Mouse (Mus musculus): ENCODE measurements around the gene 4930452B06Rik. TPM values are rescaled to one million over a fixed set of nuclear protein-coding genes. Genes with fewer than 3 reads are reported as not detected.

Gene 4930452B06Rik
- 12.0 and 12.9 TPM in 2 replicates for polyA plus RNA-seq (2015; fragmentation: Nextera tagmentation; extraction: Ambion mirVana)

DNA sequence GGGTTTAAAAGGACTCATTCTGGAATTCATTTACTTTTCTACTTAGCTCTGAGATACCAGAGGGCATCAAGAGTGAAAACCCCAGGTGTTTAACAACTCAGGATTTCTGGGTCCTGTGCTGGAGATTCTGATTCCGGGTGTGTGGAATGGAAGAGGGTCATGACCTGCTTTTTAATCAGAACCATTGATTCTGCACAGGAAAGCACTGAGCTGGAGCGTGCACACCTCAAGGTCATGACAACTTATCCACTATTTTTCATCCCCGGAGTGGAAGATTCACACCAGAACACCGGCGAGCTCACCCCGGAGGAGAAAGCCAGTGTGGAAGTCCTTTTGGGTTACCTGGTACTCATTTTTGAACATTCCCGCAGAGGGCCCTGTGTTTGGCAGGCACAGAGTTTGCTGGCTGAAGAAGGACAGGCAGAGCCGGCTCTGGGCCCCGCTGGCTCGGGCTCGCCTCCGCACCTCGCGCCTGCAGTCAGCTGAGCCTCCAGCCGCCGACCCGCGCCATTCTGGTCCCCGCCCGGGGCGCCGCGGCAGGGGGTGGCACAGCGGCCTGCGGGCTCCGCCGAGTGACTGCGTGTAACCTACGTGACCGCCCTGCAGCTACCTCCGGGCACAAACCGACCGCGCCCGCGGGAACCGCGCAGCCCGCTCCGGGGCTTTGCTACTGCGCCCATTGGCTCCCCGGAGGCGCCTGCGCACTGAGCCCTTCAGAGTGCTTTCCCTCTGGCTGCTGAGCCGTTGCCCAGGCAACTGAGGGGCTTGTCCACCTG is at the start of gene 4930452B06Rik:
TSS of gene 4930452B06Rik (minus strand) at position 605 of the 776 bp plus-strand sequence.
- H3K27me3 ChIP-seq (ENCODE audit: control insufficient read depth, insufficient read depth, low read length): no peaks in the 10 kb centered on the region
- ATAC-seq (ENCODE audit: insufficient read depth, low FRiP score): peak; percentile 98

GRCm38 (mm10) chr14:8712674-8713073 is 46.6 kb upstream of the 4930452B06Rik start:
- H3K9me3 ChIP-seq (replicated peaks; ENCODE audit: control insufficient read depth, low read length): no peaks in the 10 kb centered on the region
- no peaks in the 10 kb centered on the region for H3K4me1 ChIP-seq (ENCODE audit: control insufficient read depth, insufficient read depth, low read length)
- no peak overlapping the region for H3K27ac ChIP-seq (ENCODE audit: low read length)
- ATAC-seq (ENCODE audit: insufficient read depth, low FRiP score): no peak
- 90% methylated on average over 4 of the region's 4 CpGs for WGBS
- no peaks in the 10 kb centered on the region for H3K36me3 ChIP-seq (ENCODE audit: control insufficient read depth, insufficient read depth, low read length)
- no peaks in the 10 kb centered on the region for H3K27me3 ChIP-seq (ENCODE audit: control insufficient read depth, insufficient read depth, low read length)
- H3K4me3 ChIP-seq (replicated peaks; ENCODE audit: low read length): no peak overlapping the region
- no peak overlapping the region for H3K9ac ChIP-seq (ENCODE audit: low read length)
- H3K4me2 ChIP-seq (ENCODE audit: low read depth, low read length): no peak overlapping the region

More for the DNA sequence above, at the start of gene 4930452B06Rik:
- Histone ChIP-seq H3K36me3 (ENCODE audit: control insufficient read depth, insufficient read depth, low read length) (no peaks in the 10 kb centered on the region), H3K4me3 (replicated peaks; ENCODE audit: low read length) (peak within 1 kb of the TSS; percentile 67), H3K27ac (ENCODE audit: low read length) (peak within 1 kb of the TSS; percentile 60), H3K9me3 (replicated peaks; ENCODE audit: control insufficient read depth, low read length) (no peaks in the 10 kb centered on the region), H3K4me1 (ENCODE audit: control insufficient read depth, insufficient read depth, low read length) (no peaks in the 10 kb centered on the region), H3K4me2 (ENCODE audit: low read depth, low read length) (peak within 1 kb of the TSS; percentile 83), H3K9ac (ENCODE audit: low read length) (peak within 1 kb of the TSS; percentile 86)
- under 1% methylated on average over 45 of the region's 45 CpGs for WGBS

DNA sequence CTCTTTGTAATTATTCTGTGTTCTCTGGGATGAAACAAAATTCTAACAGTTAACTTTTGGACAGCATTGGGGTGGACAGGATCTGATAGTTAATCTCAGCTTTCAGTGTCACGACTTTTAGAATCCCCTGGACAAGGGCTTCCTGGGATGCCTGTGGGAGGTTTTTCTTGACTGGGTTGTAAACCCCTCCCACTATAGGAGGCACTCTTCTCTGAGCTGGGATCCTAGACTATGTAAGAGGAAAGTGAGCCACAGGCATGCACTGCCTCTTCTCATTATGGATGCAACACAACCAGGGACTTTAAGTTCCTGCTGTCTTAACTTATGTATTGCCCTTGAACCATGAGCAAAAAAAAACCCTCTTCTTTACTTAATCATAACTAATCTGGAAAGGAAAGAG is 23.4 kb upstream of the 4930452B06Rik start:
- H3K4me3 ChIP-seq (replicated peaks; ENCODE audit: low read length): no peak overlapping the region
- no peaks in the 10 kb centered on the region for H3K36me3 ChIP-seq (ENCODE audit: control insufficient read depth, insufficient read depth, low read length)
- WGBS: 26% methylated on average over 1 of the region's 1 CpGs
- H3K9ac ChIP-seq (ENCODE audit: low read length): no peak overlapping the region
- H3K27ac ChIP-seq (ENCODE audit: low read length): no peak overlapping the region
- H3K27me3 ChIP-seq (ENCODE audit: control insufficient read depth, insufficient read depth, low read length): no peaks in the 10 kb centered on the region
- ATAC-seq (ENCODE audit: insufficient read depth, low FRiP score): no peak
- no peak overlapping the region for H3K4me2 ChIP-seq (ENCODE audit: low read depth, low read length)
- no peaks in the 10 kb centered on the region for H3K9me3 ChIP-seq (replicated peaks; ENCODE audit: control insufficient read depth, low read length)
- H3K4me1 ChIP-seq (ENCODE audit: control insufficient read depth, insufficient read depth, low read length): peaks cover 5% of the 10 kb centered on the region; the same call in 1 of the 2 replicates

GRCm38 (mm10) chr14:8688462-8688861 is 22.4 kb upstream of the 4930452B06Rik start:
- Histone ChIP-seq H3K4me1 (ENCODE audit: control insufficient read depth, insufficient read depth, low read length) (peaks cover 5% of the 10 kb centered on the region; the same call in 1 of the 2 replicates), H3K36me3 (ENCODE audit: control insufficient read depth, insufficient read depth, low read length) (no peaks in the 10 kb centered on the region), H3K9me3 (replicated peaks; ENCODE audit: control insufficient read depth, low read length) (no peaks in the 10 kb centered on the region), H3K27ac (ENCODE audit: low read length) (no peak overlapping the region), H3K4me2 (ENCODE audit: low read depth, low read length) (no peak overlapping the region), H3K4me3 (replicated peaks; ENCODE audit: low read length) (no peak overlapping the region), H3K9ac (ENCODE audit: low read length) (no peak overlapping the region), H3K27me3 (ENCODE audit: control insufficient read depth, insufficient read depth, low read length) (no peaks in the 10 kb centered on the region)
- WGBS: 49% methylated on average over 1 of the region's 1 CpGs
- peak; percentile 88 for ATAC-seq (ENCODE audit: insufficient read depth, low FRiP score)

DNA sequence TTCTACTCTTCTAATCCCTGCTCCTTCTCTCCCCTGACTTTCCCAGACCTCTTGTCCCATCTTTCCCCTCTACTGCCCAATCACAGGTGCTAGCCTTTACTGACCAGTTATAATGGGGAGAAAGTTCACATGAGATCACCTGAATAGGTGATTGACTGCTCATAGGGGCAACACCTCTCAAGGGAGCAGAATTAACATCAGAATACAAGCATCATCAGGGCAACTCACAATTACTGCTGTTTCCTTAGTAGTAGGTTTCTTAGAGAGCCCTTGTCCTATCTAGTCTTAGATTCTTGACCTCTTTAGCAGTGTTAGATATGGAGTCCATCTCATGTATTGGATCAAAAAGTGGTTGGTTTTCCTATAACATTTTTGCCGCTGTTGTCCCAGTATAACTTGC is 20.1 kb upstream of the 4930452B06Rik start:
- ATAC-seq (ENCODE audit: insufficient read depth, low FRiP score): no peak
- WGBS: 97% methylated on average over 1 of the region's 1 CpGs
- H3K27ac ChIP-seq (ENCODE audit: low read length): no peak overlapping the region

GRCm38 (mm10) chr14:8679896-8680295 is 13.9 kb upstream of the 4930452B06Rik start:
- WGBS: 83% methylated on average over 4 of the region's 4 CpGs
- ATAC-seq (ENCODE audit: insufficient read depth, low FRiP score): no peak
- no peak overlapping the region for H3K4me2 ChIP-seq (ENCODE audit: low read depth, low read length)

More for the DNA sequence above, 20.1 kb upstream of the 4930452B06Rik start:
- Histone ChIP-seq H3K9ac (ENCODE audit: low read length) (no peak overlapping the region), H3K9me3 (replicated peaks; ENCODE audit: control insufficient read depth, low read length) (no peaks in the 10 kb centered on the region), H3K4me2 (ENCODE audit: low read depth, low read length) (no peak overlapping the region), H3K4me3 (replicated peaks; ENCODE audit: low read length) (no peak overlapping the region), H3K4me1 (ENCODE audit: control insufficient read depth, insufficient read depth, low read length) (peaks cover 5% of the 10 kb centered on the region; the same call in 1 of the 2 replicates), H3K36me3 (ENCODE audit: control insufficient read depth, insufficient read depth, low read length) (no peaks in the 10 kb centered on the region), H3K27me3 (ENCODE audit: control insufficient read depth, insufficient read depth, low read length) (no peaks in the 10 kb centered on the region)

GRCm38 (mm10) chr14:8660359-8660758 is 5.7 kb downstream of the 4930452B06Rik start:
- H3K4me1 ChIP-seq (ENCODE audit: control insufficient read depth, insufficient read depth, low read length): no peaks in the 10 kb centered on the region
- H3K9ac ChIP-seq (ENCODE audit: low read length): no peak overlapping the region
- no peak overlapping the region for H3K4me2 ChIP-seq (ENCODE audit: low read depth, low read length)
- no peaks in the 10 kb centered on the region for H3K27me3 ChIP-seq (ENCODE audit: control insufficient read depth, insufficient read depth, low read length)
- H3K9me3 ChIP-seq (replicated peaks; ENCODE audit: control insufficient read depth, low read length): no peaks in the 10 kb centered on the region
- H3K36me3 ChIP-seq (ENCODE audit: control insufficient read depth, insufficient read depth, low read length): no peaks in the 10 kb centered on the region
- no peak for ATAC-seq (ENCODE audit: insufficient read depth, low FRiP score)
- H3K4me3 ChIP-seq (replicated peaks; ENCODE audit: low read length): no peak overlapping the region
- H3K27ac ChIP-seq (ENCODE audit: low read length): no peak overlapping the region

More at GRCm38 (mm10) chr14:8679896-8680295, 13.9 kb upstream of the 4930452B06Rik start:
- Histone ChIP-seq H3K27ac (ENCODE audit: low read length) (no peak overlapping the region), H3K36me3 (ENCODE audit: control insufficient read depth, insufficient read depth, low read length) (no peaks in the 10 kb centered on the region), H3K9me3 (replicated peaks; ENCODE audit: control insufficient read depth, low read length) (no peaks in the 10 kb centered on the region), H3K4me3 (replicated peaks; ENCODE audit: low read length) (no peak overlapping the region), H3K9ac (ENCODE audit: low read length) (no peak overlapping the region), H3K4me1 (ENCODE audit: control insufficient read depth, insufficient read depth, low read length) (no peaks in the 10 kb centered on the region), H3K27me3 (ENCODE audit: control insufficient read depth, insufficient read depth, low read length) (no peaks in the 10 kb centered on the region)

DNA sequence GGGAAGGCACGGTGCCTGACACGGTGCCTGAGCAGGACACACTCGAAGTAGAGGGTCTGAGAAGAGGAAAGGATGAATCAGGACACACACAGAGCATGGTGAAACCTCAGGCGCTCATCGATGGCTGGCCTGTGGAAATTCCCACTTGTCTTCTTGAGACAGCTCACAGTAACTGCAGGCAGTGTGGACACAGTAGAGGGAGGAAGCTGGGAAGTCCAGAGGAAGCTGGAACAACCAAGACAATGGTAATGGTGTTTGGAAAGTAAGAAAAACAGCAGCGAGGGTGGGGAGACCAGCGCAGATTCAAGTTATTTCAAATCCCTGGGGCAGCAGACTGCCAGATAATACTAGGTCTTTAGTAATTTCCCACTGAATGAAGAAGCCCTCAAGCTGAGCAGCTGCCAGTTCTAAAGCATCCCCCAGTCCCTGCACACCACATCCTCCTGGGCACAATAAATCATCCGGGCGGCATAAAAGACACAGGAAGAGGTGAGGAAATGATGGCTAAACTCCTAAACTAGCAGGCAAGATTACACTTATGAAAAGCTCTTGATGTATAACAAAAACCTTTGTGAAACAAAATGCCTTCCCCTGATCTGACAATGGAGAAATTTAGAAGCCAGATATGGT is 24.3 kb downstream of the 4930452B06Rik start:
- H3K36me3 ChIP-seq (ENCODE audit: control insufficient read depth, insufficient read depth, low read length): no peaks in the 10 kb centered on the region
- H3K9me3 ChIP-seq (replicated peaks; ENCODE audit: control insufficient read depth, low read length): no peaks in the 10 kb centered on the region
- no peak overlapping the region for H3K9ac ChIP-seq (ENCODE audit: low read length)
- no peaks in the 10 kb centered on the region for H3K4me1 ChIP-seq (ENCODE audit: control insufficient read depth, insufficient read depth, low read length)
- 68% methylated on average over 9 of the region's 9 CpGs for WGBS
- H3K4me2 ChIP-seq (ENCODE audit: low read depth, low read length): no peak overlapping the region
- no peak for ATAC-seq (ENCODE audit: insufficient read depth, low FRiP score)
- no peaks in the 10 kb centered on the region for H3K27me3 ChIP-seq (ENCODE audit: control insufficient read depth, insufficient read depth, low read length)
- no peak overlapping the region for H3K27ac ChIP-seq (ENCODE audit: low read length)
- no peak overlapping the region for H3K4me3 ChIP-seq (replicated peaks; ENCODE audit: low read length)

GRCm38 (mm10) chr14:8632211-8632610 is 33.8 kb downstream of the 4930452B06Rik start:
- WGBS: 86% methylated on average over 6 of the region's 6 CpGs
- ATAC-seq (ENCODE audit: insufficient read depth, low FRiP score): no peak
- Histone ChIP-seq H3K27ac (ENCODE audit: low read length) (no peak overlapping the region), H3K4me1 (ENCODE audit: control insufficient read depth, insufficient read depth, low read length) (no peaks in the 10 kb centered on the region), H3K9ac (ENCODE audit: low read length) (no peak overlapping the region), H3K27me3 (ENCODE audit: control insufficient read depth, insufficient read depth, low read length) (no peaks in the 10 kb centered on the region), H3K4me3 (replicated peaks; ENCODE audit: low read length) (no peak overlapping the region), H3K4me2 (ENCODE audit: low read depth, low read length) (no peak overlapping the region), H3K36me3 (ENCODE audit: control insufficient read depth, insufficient read depth, low read length) (no peaks in the 10 kb centered on the region), H3K9me3 (replicated peaks; ENCODE audit: control insufficient read depth, low read length) (no peaks in the 10 kb centered on the region)

All from stomach, embryonic 16.5 days (tissue).